Mouse (Mus musculus) stomach, postnatal 0 days (tissue): ENCODE data around the gene Slc35f5.

Experiments used
- CTCF ChIP-seq: IDR thresholded peaks from 2 replicates; pipeline ENCODE4 v1.5.1; 2016; ENCODE audit warnings: antibody characterized with exemption, low read depth, mild to moderate bottlenecking, moderate library complexity
- EP300 ChIP-seq: optimal IDR thresholded peaks from 2 replicates; pipeline ENCODE3; 2016; ENCODE audit warnings: antibody characterized with exemption

DNA sequence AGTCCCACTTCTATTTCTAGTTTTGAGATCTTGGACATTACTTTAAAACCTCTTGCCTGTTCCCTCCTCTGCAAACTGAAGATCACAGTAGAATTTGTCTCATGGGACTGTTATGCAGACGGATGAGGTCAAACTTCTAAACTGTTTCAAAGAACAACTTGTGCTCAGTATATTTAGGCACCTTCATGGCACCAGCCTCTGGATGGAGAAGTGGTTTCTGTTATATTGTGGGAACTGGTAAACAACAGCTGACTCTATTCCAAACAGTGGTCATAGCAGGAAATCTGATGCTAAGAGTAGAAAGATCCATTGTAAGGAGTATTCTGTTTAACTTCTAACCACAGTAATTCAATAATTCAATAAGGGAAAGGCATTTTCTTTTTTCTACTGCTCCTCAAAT, 17.7 kb downstream of the Slc35f5 start:
- no peak for TF ChIP-seq CTCF
- no peak for TF ChIP-seq EP300
